Mouse (Mus musculus) mouse embryonic stem cell (cell line): ENCODE measurements around the gene Gm26992.

Experiments
- in situ Hi-C, 2 experiments: fragments of 300-500 bp; cut with MboI; formaldehyde crosslinking; loops; 1 replicate in 1 of 2; 3 replicates in 1 of 2; pipeline ENCODE4 v1.14.3; 2019 to 2020; ENCODE audit warnings: low sequenced_read_pairs in 2 of 2, low pct_unique_long_range_greater_than_20kb in 1 of 2, mixed read lengths in 1 of 2; ENCODE audit not compliant: unreplicated experiment in 1 of 2

The Gm26992 gene

GRCm38 (mm10) chrX:103421710-103422109 lies at the start of gene Gm26992:
Gene Gm26992 (plus strand): TSS chrX:103422010.
- in situ Hi-C loops: no loop called here

GRCm38 (mm10) chrX:103374250-103374649 lies 47.6 kb upstream of the Gm26992 start:
- in situ Hi-C loops: loop anchor here (10.0 kb wide), 2 partner anchors 99 to 109 kb away; no protein-coding TSS in a partner anchor

GRCm38 (mm10) chrX:103384528-103384927 lies 37.3 kb upstream of the Gm26992 start:
- in situ Hi-C loops: loop anchor here in 1 of 2 experiments (25.0 kb wide), 1 partner anchor 422 kb away; no protein-coding TSS in a partner anchor

- in situ Hi-C loops: loop anchor here in 1 of 2 experiments (25.0 kb wide), 1 partner anchor 426 kb away; no protein-coding TSS in a partner anchor
Measured at GRCm38 (mm10) chrX:103388131-103388530, 33.7 kb upstream of the Gm26992 start.

GRCm38 (mm10) chrX:103393841-103394240 lies 28.0 kb upstream of the Gm26992 start:
- in situ Hi-C loops: loop anchor here in 1 of 2 experiments (25.0 kb wide), 1 partner anchor 432 kb away; no protein-coding TSS in a partner anchor

GRCm38 (mm10) chrX:103405021-103405420 lies 16.8 kb upstream of the Gm26992 start:
- in situ Hi-C loops: no loop called here

GRCm38 (mm10) chrX:103414167-103414566 lies 7.6 kb upstream of the Gm26992 start, which contains the start of gene Tsx:
Gene Tsx (plus strand): TSS chrX:103414467.
- in situ Hi-C loops: no loop called here

GRCm38 (mm10) chrX:103427677-103428076 lies 5.9 kb downstream of the Gm26992 start:
- in situ Hi-C loops: no loop called here

- in situ Hi-C loops: no loop called here
Measured at GRCm38 (mm10) chrX:103432293-103432692, 10.5 kb downstream of the Gm26992 start.

GRCm38 (mm10) chrX:103438023-103438422 lies 16.2 kb downstream of the Gm26992 start:
- in situ Hi-C loops: no loop called here

- in situ Hi-C loops: loop anchor here (5.0 to 10.0 kb wide), 2 partner anchors 44 to 176 kb away; no protein-coding TSS in a partner anchor
Measured at GRCm38 (mm10) chrX:103440803-103441202, 19.0 kb downstream of the Gm26992 start.

GRCm38 (mm10) chrX:103443755-103444154 lies 21.9 kb downstream of the Gm26992 start:
- in situ Hi-C loops: loop anchor here (5.0 to 10.0 kb wide), 2 partner anchors 46 to 179 kb away; no protein-coding TSS in a partner anchor

- in situ Hi-C loops: loop anchor here (10.0 kb wide), 1 partner anchor 183 kb away; no protein-coding TSS in a partner anchor
Measured at GRCm38 (mm10) chrX:103447539-103448169, 25.8 kb downstream of the Gm26992 start.

- in situ Hi-C loops: loop anchor here (10.0 kb wide), 1 partner anchor 184 kb away; no protein-coding TSS in a partner anchor
Measured at GRCm38 (mm10) chrX:103448429-103448828, 26.6 kb downstream of the Gm26992 start.

- in situ Hi-C loops: loop anchor here (10.0 kb wide), 1 partner anchor 184 kb away; no protein-coding TSS in a partner anchor
Measured at GRCm38 (mm10) chrX:103448943-103449722, 27.3 kb downstream of the Gm26992 start.

GRCm38 (mm10) chrX:103452815-103453214 lies 31.0 kb downstream of the Gm26992 start:
- in situ Hi-C loops: no loop called here

GRCm38 (mm10) chrX:103460056-103460455 lies 38.2 kb downstream of the Gm26992 start:
- in situ Hi-C loops: no loop called here

- in situ Hi-C loops: no loop called here
Measured at GRCm38 (mm10) chrX:103468998-103469397, 47.2 kb downstream of the Gm26992 start.

- in situ Hi-C loops: no loop called here
Measured at GRCm38 (mm10) chrX:103472346-103472745, 50.5 kb downstream of the Gm26992 start.
